Mouse (Mus musculus) myocyte (in vitro differentiated cells): ENCODE results near the gene Kif1b. TPM values are rescaled to one million over a fixed set of nuclear protein-coding genes. Genes with fewer than 3 reads are reported as not detected.

ENCODE experiments used
- H3K27me3 ChIP-seq: one replicate; pipeline ENCODE4 v1.6.1; 2011; ENCODE audit not compliant: control insufficient read depth, insufficient read depth, insufficient read length
- H3K36me3 ChIP-seq: one replicate; pipeline ENCODE4 v1.6.1; 2011; ENCODE audit not compliant: control insufficient read depth, insufficient read depth
- H3K4me2 ChIP-seq: one replicate; pipeline ENCODE4 v1.6.1; 2011; ENCODE audit warnings: low read depth, control low read depth
- H3K4me3 ChIP-seq: one replicate; pipeline ENCODE4 v1.5.1; 2011; ENCODE audit warnings: mild to moderate bottlenecking, control low read depth, moderate library complexity
- H3K79me2 ChIP-seq: one replicate; pipeline ENCODE4 v1.6.1; 2011; ENCODE audit not compliant: control insufficient read depth, insufficient read depth
- H3ac ChIP-seq: one replicate; pipeline ENCODE4 v1.6.1; 2011; ENCODE audit not compliant: control insufficient read depth, insufficient read length
- CEBPB ChIP-seq: IDR thresholded peaks from 2 replicates; pipeline ENCODE4 v1.6.1; 2011; ENCODE audit warnings: mild to moderate bottlenecking, moderate library complexity; ENCODE audit not compliant: poor library complexity, insufficient read depth, severe bottlenecking
- E2F4 ChIP-seq: IDR thresholded peaks from one replicate; pipeline ENCODE4 v1.6.1; 2011; ENCODE audit warnings: mild to moderate bottlenecking, control low read depth, moderate library complexity; ENCODE audit not compliant: insufficient read depth
- MAX ChIP-seq: IDR thresholded peaks from one replicate; pipeline ENCODE4 v1.6.1; 2011; ENCODE audit warnings: low read depth, mild to moderate bottlenecking, control low read depth
- MYOD1 ChIP-seq, 3 experiments: IDR thresholded peaks; one replicate each; pipeline ENCODE4 v1.6.1; 2011; ENCODE audit warnings: control low read depth in 2 of 3, low read depth in 2 of 3, mild to moderate bottlenecking in 2 of 3, moderate library complexity in 1 of 3; ENCODE audit not compliant: insufficient read length in 2 of 3, control insufficient read depth in 1 of 3
- MYOG ChIP-seq, 3 experiments: IDR thresholded peaks; one replicate each; pipeline ENCODE4 v1.6.1; 2011; ENCODE audit warnings: control low read depth in 2 of 3, low read depth in 2 of 3, mild to moderate bottlenecking in 2 of 3; ENCODE audit not compliant: insufficient read length in 2 of 3, control insufficient read depth in 1 of 3, insufficient read depth in 1 of 3
- POLR2A ChIP-seq: IDR thresholded peaks from one replicate; pipeline ENCODE4 v1.6.1; 2011; ENCODE audit warnings: low read depth, mild to moderate bottlenecking, control low read depth, moderate library complexity; ENCODE audit not compliant: insufficient read length
- POLR2AphosphoS2 ChIP-seq: IDR thresholded peaks from one replicate; pipeline ENCODE4 v1.6.1; 2011; ENCODE audit warnings: low read depth, control low read depth; ENCODE audit not compliant: insufficient read length
- REST ChIP-seq: IDR thresholded peaks from one replicate; pipeline ENCODE4 v1.6.1; 2011; ENCODE audit warnings: mild to moderate bottlenecking, control low read depth, moderate library complexity; ENCODE audit not compliant: insufficient read depth, insufficient read length
- SRF ChIP-seq: IDR thresholded peaks from one replicate; pipeline ENCODE4 v1.6.1; 2011; ENCODE audit warnings: low read depth; ENCODE audit not compliant: control insufficient read depth, insufficient read length
- TCF12 ChIP-seq: IDR thresholded peaks from one replicate; pipeline ENCODE4 v1.6.1; 2011; ENCODE audit warnings: mild to moderate bottlenecking, control low read depth; ENCODE audit not compliant: poor library complexity, insufficient read depth, severe bottlenecking
- TCF3 ChIP-seq: IDR thresholded peaks from one replicate; pipeline ENCODE4 v1.6.1; 2011; ENCODE audit warnings: low read depth, control low read depth; ENCODE audit not compliant: insufficient read length
- USF1 ChIP-seq: IDR thresholded peaks from one replicate; pipeline ENCODE4 v1.6.1; 2011; ENCODE audit warnings: low read depth, mild to moderate bottlenecking, control low read depth, moderate library complexity
- polyA plus RNA-seq: library from polyadenylated mRNA; unstranded; fragments of >200 nt; fragmentation: generic; extraction: Trizol; gene quantifications from one replicate; pipeline ENCODE4 v1.2.1, GENCODE M21; 2012; ENCODE audit warnings: missing spikeins

Gene Kif1b
- polyA plus RNA-seq, 1 experiment: 26.7 TPM

DNA sequence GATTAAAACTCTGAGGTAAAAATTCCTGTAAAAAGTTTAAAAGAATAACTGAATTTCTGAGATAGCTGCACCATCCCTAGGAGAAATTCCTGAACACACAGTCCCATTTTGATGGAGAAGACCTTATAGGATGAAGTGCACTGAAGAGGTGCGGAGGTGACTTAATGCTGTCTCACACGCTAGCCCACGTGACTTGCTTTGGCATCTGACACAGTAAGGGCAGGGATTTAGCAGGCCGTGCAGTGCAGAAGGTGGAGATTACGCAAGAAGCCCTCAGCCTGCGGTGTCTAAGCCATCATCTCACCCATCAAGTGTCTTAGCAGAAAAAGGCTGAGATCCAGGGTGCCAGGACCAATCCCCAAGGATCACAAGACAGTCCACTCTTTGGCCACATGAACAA, 146.3 kb downstream of the Kif1b start:
- no peak for TF ChIP-seq USF1
- Histone ChIP-seq H3K27me3 (no peaks in the 10 kb centered on the region), H3K4me3 (no peak overlapping the region), H3K79me2 (peaks cover 35% of the 10 kb centered on the region), H3K4me2 (no peak overlapping the region), H3ac (no peak overlapping the region), H3K36me3 (peaks cover 26% of the 10 kb centered on the region)

DNA sequence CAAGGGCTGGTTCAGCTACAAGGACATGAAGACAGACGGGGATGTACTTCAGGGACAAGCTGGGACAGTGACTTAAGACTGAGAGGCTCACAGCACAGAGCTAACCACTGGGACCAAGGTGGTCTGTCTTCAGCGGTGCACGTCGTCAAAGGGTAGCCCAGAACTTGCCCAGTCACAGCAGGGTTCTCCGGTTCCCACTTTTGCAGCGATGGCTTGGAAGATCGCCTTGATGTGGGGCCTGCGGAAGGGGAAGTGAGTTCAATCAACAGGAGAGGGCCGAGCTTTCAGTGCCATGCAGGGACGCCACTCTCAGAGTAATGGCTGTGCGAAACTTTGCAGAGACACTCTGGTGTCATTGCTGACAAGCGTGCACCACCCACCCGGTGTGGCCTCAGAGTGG, 147.6 kb downstream of the Kif1b start:
- Histone ChIP-seq H3K4me2 (no peak overlapping the region), H3K27me3 (no peaks in the 10 kb centered on the region), H3K79me2 (peaks cover 23% of the 10 kb centered on the region), H3K36me3 (peaks cover 38% of the 10 kb centered on the region), H3ac (no peak overlapping the region), H3K4me3 (no peak overlapping the region)
- no peak for TF ChIP-seq REST
- no peak for TF ChIP-seq MYOD1 (IDR thresholded peaks at IDR 0.05; ENCODE audit: control insufficient read depth in 1 of 3, insufficient read length in 2 of 3, low read depth in 2 of 3)
- TF ChIP-seq USF1: no peak
- no peak for TF ChIP-seq E2F4
- TF ChIP-seq POLR2AphosphoS2: no peak
- no peak for TF ChIP-seq SRF
- TF ChIP-seq POLR2A: no peak
- TF ChIP-seq TCF12: no peak
- no peak for TF ChIP-seq MAX
- no peak for TF ChIP-seq CEBPB
- TF ChIP-seq MYOG (IDR thresholded peaks at IDR 0.05; ENCODE audit: control insufficient read depth in 1 of 3, insufficient read depth in 1 of 3, insufficient read length in 2 of 3, low read depth in 2 of 3): no peak

DNA sequence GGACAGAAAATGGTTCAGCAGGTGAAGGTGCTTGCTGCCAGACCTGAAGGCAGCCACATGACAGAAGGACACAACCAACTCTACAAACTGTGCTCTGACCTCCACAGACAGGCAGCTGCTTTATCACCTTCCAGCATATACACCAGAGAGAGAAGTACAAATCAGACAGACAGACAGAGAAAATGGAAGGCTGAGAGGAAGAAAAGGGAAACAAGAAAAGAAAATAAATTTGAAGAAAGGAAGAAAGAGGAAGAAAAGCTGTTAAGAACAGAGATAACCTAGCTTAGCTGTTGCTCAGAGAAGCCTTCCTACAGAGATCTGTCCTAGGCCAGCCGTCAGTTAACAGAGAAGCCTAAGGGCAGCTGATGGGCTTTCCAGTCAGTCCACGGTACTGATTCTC, 148.3 kb downstream of the Kif1b start:
- TF ChIP-seq TCF3: no peak
- no peak for TF ChIP-seq POLR2A
- no peak for TF ChIP-seq TCF12
- TF ChIP-seq MYOD1 (IDR thresholded peaks at IDR 0.05; ENCODE audit: control insufficient read depth in 1 of 3, insufficient read length in 2 of 3, low read depth in 2 of 3): no peak
- no peak for TF ChIP-seq SRF
- no peak for TF ChIP-seq MYOG (IDR thresholded peaks at IDR 0.05; ENCODE audit: control insufficient read depth in 1 of 3, insufficient read depth in 1 of 3, insufficient read length in 2 of 3, low read depth in 2 of 3)
- TF ChIP-seq CEBPB: no peak
- TF ChIP-seq POLR2AphosphoS2: no peak
- TF ChIP-seq USF1: no peak
- TF ChIP-seq E2F4: no peak
- TF ChIP-seq MAX: no peak
- TF ChIP-seq REST: no peak
- H3K4me2 ChIP-seq: no peak overlapping the region
- H3K36me3 ChIP-seq: peaks cover 45% of the 10 kb centered on the region
- H3K4me3 ChIP-seq: no peak overlapping the region
- no peak overlapping the region for H3ac ChIP-seq
- H3K79me2 ChIP-seq: peaks cover 16% of the 10 kb centered on the region
- no peaks in the 10 kb centered on the region for H3K27me3 ChIP-seq

DNA sequence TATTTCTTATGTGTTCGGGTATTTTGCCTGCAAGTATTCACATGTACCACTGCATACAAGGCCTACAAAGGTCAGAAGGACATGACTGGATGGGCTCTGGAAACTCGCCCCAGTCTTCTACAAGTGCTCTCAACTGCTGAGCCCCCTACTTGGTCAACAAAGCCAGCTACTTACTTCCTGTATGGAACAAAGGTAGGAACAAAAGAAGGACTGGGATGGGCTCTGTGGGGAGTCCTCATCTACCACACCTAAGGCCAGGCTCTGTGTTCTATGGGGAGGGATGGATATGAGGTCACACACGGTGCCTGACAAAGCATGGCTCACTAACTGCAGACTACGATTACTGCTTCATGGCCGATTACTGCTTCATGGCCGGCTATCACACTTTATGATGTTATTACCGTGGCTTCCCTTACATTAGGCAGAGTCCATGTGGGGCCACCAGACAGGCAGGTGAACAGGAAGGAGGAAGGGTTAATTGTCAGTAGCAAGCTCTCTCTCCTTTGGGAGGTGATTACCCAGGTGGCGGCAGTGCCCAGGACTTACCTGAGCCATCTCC, 150.0 kb downstream of the Kif1b start:
- H3ac ChIP-seq: no peak overlapping the region

DNA sequence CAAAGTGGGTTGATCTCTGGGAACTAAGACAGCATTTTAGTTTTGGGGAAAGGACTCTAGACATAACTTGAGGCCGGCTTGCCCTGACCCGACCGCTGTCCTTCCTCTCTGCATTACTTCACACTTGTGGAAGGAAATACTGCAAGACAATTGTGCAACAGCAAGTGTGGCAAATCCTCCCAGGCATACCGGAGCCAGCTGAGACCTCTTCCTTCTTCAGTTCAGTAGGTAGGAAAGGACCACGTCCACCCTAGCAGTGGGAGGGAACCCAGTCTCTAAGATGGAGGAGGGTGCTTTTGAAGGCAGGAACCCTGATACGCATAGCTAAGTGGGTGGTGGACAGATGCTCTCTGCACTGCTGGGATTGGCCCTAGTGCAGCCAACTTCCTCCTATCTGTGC, 151.8 kb downstream of the Kif1b start:
- Histone ChIP-seq H3ac (no peak overlapping the region), H3K4me2 (no peak overlapping the region), H3K79me2 (no peaks in the 10 kb centered on the region), H3K4me3 (no peak overlapping the region), H3K27me3 (no peaks in the 10 kb centered on the region), H3K36me3 (peaks cover 58% of the 10 kb centered on the region)
- TF ChIP-seq MAX (no peak), MYOG (IDR thresholded peaks at IDR 0.05; ENCODE audit: control insufficient read depth in 1 of 3, insufficient read depth in 1 of 3, insufficient read length in 2 of 3, low read depth in 2 of 3) (no peak), MYOD1 (IDR thresholded peaks at IDR 0.05; ENCODE audit: control insufficient read depth in 1 of 3, insufficient read length in 2 of 3, low read depth in 2 of 3) (no peak), POLR2A (no peak), E2F4 (no peak), TCF3 (no peak), USF1 (no peak), REST (no peak), CEBPB (no peak), SRF (no peak), POLR2AphosphoS2 (no peak), TCF12 (no peak)

More for the DNA sequence above, 150.0 kb downstream of the Kif1b start:
- Histone ChIP-seq H3K4me3 (no peak overlapping the region), H3K4me2 (no peak overlapping the region), H3K27me3 (no peaks in the 10 kb centered on the region), H3K36me3 (peaks cover 60% of the 10 kb centered on the region), H3K79me2 (no peaks in the 10 kb centered on the region)
- TF ChIP-seq POLR2AphosphoS2: no peak
- no peak for TF ChIP-seq TCF3
- TF ChIP-seq USF1: no peak
- TF ChIP-seq POLR2A: no peak
- TF ChIP-seq SRF: no peak
- TF ChIP-seq MAX: no peak
- TF ChIP-seq MYOG (IDR thresholded peaks at IDR 0.05; ENCODE audit: control insufficient read depth in 1 of 3, insufficient read depth in 1 of 3, insufficient read length in 2 of 3, low read depth in 2 of 3): no peak
- no peak for TF ChIP-seq E2F4
- TF ChIP-seq CEBPB: no peak
- TF ChIP-seq MYOD1 (IDR thresholded peaks at IDR 0.05; ENCODE audit: control insufficient read depth in 1 of 3, insufficient read length in 2 of 3, low read depth in 2 of 3): no peak
- TF ChIP-seq TCF12: no peak
- no peak for TF ChIP-seq REST
